Mouse (Mus musculus): ENCODE measurements around the gene Slc27a3. TPM values are rescaled to one million over a fixed set of nuclear protein-coding genes. Genes with fewer than 3 reads are reported as not detected.
"Not testable (repeated sequence)": the region's sequence is repeated elsewhere in the genome, so short reads cannot be mapped to it uniquely, and the experiment has no call there.

The Slc27a3 gene
- polyA plus RNA-seq, 1 experiment = 6.8 TPM

DNA sequence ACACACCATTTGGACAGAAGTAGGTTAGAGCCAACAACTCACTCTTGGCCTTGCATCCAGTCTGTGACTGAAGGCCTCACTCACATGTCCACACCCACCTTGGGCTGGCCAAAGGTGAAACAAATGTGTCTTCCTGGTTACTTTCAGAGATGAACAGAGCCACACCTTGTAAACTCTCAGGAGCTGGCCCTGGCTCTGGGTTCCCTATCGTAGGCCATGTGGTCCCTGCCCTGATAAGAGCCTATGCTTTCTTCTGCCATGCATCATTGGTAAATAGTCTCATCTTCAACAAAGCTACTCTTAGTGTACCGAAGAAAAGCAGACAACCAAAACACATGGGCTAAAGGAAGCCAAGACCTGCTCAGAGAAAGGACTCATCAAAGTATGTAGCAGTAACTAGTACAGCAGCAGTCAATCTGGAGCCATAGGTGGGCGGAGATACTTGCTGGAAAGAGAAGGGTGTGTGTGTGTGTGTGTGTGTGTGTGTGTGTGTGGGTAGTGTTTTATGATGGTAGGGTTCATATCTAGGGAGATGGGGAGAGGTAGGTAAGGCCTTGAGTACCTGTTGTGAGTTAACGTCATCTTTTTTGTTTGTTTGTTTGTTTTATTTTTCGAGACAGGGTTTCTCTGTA, 22.6 kb downstream of the Slc27a3 start:
- H3K4me1 ChIP-seq (ENCODE audit: control insufficient read depth, insufficient read depth, low read length) = 0 out of 2 replicates have a peak, but pooled peaks cover 2% of the 10 kb centered on the region
- H3K4me3 ChIP-seq (ENCODE audit: insufficient read depth, low read length) = no peak overlapping the region
- no peak overlapping the region for H3K27ac ChIP-seq (ENCODE audit: insufficient read depth, low read length)
- TF ChIP-seq POLR2A (IDR thresholded peaks at IDR 0.05; ENCODE audit: extremely low read depth, insufficient read depth, low read length) (no peak), CTCF (IDR thresholded peaks at IDR 0.05; ENCODE audit: extremely low read depth, insufficient read depth, low read length) (no peak)

GRCm38 (mm10) chr3:90362346-90362745, 27.4 kb downstream of the Slc27a3 start:
- Histone ChIP-seq H3K4me1 (ENCODE audit: control insufficient read depth, insufficient read depth, low read length) (no peaks in the 10 kb centered on the region), H3K4me3 (ENCODE audit: insufficient read depth, low read length) (no peak overlapping the region), H3K27ac (ENCODE audit: insufficient read depth, low read length) (no peak overlapping the region)
- no peak for TF ChIP-seq POLR2A (IDR thresholded peaks at IDR 0.05; ENCODE audit: extremely low read depth, insufficient read depth, low read length)
- TF ChIP-seq CTCF (IDR thresholded peaks at IDR 0.05; ENCODE audit: extremely low read depth, insufficient read depth, low read length) = no peak

- no peak for TF ChIP-seq CTCF (IDR thresholded peaks at IDR 0.05; ENCODE audit: extremely low read depth, insufficient read depth, low read length)
- no peak for TF ChIP-seq POLR2A (IDR thresholded peaks at IDR 0.05; ENCODE audit: extremely low read depth, insufficient read depth, low read length)
- Histone ChIP-seq H3K4me3 (ENCODE audit: insufficient read depth, low read length) (no peak overlapping the region), H3K4me1 (ENCODE audit: control insufficient read depth, insufficient read depth, low read length) (no peaks in the 10 kb centered on the region), H3K27ac (ENCODE audit: insufficient read depth, low read length) (no peak overlapping the region)
These were observed 28.3 kb downstream of the Slc27a3 start for GRCm38 (mm10) chr3:90361476-90361875.

DNA sequence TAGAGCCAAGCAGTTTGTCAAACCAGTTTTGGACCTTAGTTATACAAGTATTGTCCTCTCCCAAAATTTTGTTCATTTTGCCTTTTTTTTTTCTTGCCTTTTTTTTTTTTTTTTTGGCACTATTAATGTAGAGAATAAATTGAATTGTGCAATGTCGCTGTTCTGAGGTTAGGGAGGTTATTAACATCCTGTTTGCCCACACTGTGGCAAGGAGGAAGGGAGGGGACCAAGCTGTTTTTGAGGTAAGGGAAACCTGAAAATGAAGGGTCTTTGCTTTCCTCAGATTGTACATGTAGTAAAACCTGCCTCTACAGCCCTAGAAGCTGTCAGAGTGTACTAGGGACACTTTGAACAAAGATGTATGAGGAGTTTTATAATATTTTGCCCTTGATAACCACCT, 30.5 kb downstream of the Slc27a3 start:
- no peaks in the 10 kb centered on the region for H3K4me1 ChIP-seq (ENCODE audit: control insufficient read depth, insufficient read depth, low read length)
- no peak overlapping the region for H3K27ac ChIP-seq (ENCODE audit: insufficient read depth, low read length)
- no peak overlapping the region for H3K4me3 ChIP-seq (ENCODE audit: insufficient read depth, low read length)
- TF ChIP-seq POLR2A (IDR thresholded peaks at IDR 0.05; ENCODE audit: extremely low read depth, insufficient read depth, low read length) = no peak
- TF ChIP-seq CTCF (IDR thresholded peaks at IDR 0.05; ENCODE audit: extremely low read depth, insufficient read depth, low read length) = no peak

- Histone ChIP-seq H3K4me3 (ENCODE audit: insufficient read depth, low read length) (no peak overlapping the region), H3K27ac (ENCODE audit: insufficient read depth, low read length) (no peak overlapping the region), H3K4me1 (ENCODE audit: control insufficient read depth, insufficient read depth, low read length) (no peaks in the 10 kb centered on the region)
- TF ChIP-seq CTCF (IDR thresholded peaks at IDR 0.05; ENCODE audit: extremely low read depth, insufficient read depth, low read length) (no peak), POLR2A (IDR thresholded peaks at IDR 0.05; ENCODE audit: extremely low read depth, insufficient read depth, low read length) (no peak)
These were observed 31.8 kb downstream of the Slc27a3 start for GRCm38 (mm10) chr3:90357959-90358358.

GRCm38 (mm10) chr3:90347847-90348246, 41.9 kb downstream of the Slc27a3 start:
- H3K4me1 ChIP-seq (ENCODE audit: control insufficient read depth, insufficient read depth, low read length) = no peaks in the 10 kb centered on the region
- no peak overlapping the region for H3K27ac ChIP-seq (ENCODE audit: insufficient read depth, low read length)
- TF ChIP-seq CTCF (IDR thresholded peaks at IDR 0.05; ENCODE audit: extremely low read depth, insufficient read depth, low read length) (no peak), POLR2A (IDR thresholded peaks at IDR 0.05; ENCODE audit: extremely low read depth, insufficient read depth, low read length) (no peak)
- H3K4me3 ChIP-seq (ENCODE audit: insufficient read depth, low read length) = no peak overlapping the region

DNA sequence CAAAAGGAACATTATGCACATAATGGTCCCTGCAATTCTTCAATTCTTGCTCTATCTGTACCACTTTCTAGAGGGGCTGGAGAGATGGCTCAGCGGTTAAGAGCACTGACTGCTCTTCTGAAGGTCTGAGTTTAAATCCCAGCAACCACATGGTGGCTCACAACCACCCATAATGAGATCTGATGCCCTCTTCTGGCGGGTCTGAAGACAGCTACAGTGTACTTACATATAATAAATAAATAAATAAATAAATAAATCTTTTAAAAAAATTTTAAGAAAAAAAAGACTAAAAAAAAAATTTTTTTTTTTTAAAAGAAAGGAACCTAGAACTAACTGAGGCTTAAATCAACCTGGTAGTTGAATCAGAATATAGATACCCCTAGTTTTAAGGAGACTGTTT, 46.9 kb downstream of the Slc27a3 start:
- H3K4me3 ChIP-seq (ENCODE audit: insufficient read depth, low read length); H3K27ac ChIP-seq (ENCODE audit: insufficient read depth, low read length); H3K4me1 ChIP-seq (ENCODE audit: control insufficient read depth, insufficient read depth, low read length): not testable (repeated sequence)

DNA sequence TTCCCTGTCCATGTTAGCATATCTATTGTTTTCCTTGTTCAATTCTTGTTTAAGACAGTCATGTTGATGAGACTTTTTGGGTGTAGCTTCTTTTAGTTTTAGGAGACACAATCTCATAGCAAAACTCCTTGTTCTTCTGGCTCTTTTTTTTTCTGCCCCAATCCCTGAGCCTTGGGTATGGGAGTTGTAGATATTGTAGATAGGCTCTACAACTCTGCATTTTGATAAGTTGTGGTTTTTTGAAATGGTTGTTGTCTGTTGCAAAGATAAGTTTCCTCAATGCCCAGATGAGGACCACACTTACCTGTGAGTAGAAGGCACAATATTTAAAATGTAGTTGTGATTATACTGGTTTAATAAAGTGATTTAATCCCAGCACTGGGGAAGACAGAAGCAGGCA, 49.6 kb downstream of the Slc27a3 start:
- Histone ChIP-seq H3K4me3 (ENCODE audit: insufficient read depth, low read length) (no peak overlapping the region), H3K27ac (ENCODE audit: insufficient read depth, low read length) (no peak overlapping the region), H3K4me1 (ENCODE audit: control insufficient read depth, insufficient read depth, low read length) (no peaks in the 10 kb centered on the region)
- no peak for TF ChIP-seq CTCF (IDR thresholded peaks at IDR 0.05; ENCODE audit: extremely low read depth, insufficient read depth, low read length)
- TF ChIP-seq POLR2A (IDR thresholded peaks at IDR 0.05; ENCODE audit: extremely low read depth, insufficient read depth, low read length) = no peak

GRCm38 (mm10) chr3:90338190-90338589, 51.5 kb downstream of the Slc27a3 start:
- TF ChIP-seq CTCF (IDR thresholded peaks at IDR 0.05; ENCODE audit: extremely low read depth, insufficient read depth, low read length) (no peak), POLR2A (IDR thresholded peaks at IDR 0.05; ENCODE audit: extremely low read depth, insufficient read depth, low read length) (no peak)
- Histone ChIP-seq H3K27ac (ENCODE audit: insufficient read depth, low read length) (no peak overlapping the region), H3K4me3 (ENCODE audit: insufficient read depth, low read length) (no peak overlapping the region), H3K4me1 (ENCODE audit: control insufficient read depth, insufficient read depth, low read length) (no peaks in the 10 kb centered on the region)

DNA sequence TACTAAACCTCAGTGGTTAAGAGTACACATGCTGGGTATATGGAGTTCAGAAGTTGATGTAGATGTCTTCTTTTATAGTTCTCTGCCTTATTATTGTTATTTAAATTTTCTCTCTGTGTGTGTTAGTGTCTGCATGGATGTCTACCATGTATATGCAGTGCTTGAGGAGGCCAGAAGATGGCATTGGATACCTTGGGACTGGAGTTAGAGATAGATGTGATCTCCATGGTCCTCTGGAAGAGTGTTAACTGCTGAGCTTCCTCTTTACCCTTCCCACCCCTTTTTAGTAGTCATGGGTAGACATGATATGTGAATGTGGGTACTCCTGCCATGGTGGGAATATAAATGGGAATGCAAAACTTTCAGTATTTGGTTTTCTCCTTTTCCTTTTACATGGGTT, 54.2 kb downstream of the Slc27a3 start:
- no peak overlapping the region for H3K4me3 ChIP-seq (ENCODE audit: insufficient read depth, low read length)
- TF ChIP-seq CTCF (IDR thresholded peaks at IDR 0.05; ENCODE audit: extremely low read depth, insufficient read depth, low read length) = no peak
- no peak for TF ChIP-seq POLR2A (IDR thresholded peaks at IDR 0.05; ENCODE audit: extremely low read depth, insufficient read depth, low read length)
- no peak overlapping the region for H3K27ac ChIP-seq (ENCODE audit: insufficient read depth, low read length)
- no peaks in the 10 kb centered on the region for H3K4me1 ChIP-seq (ENCODE audit: control insufficient read depth, insufficient read depth, low read length)

Other genes with a start within 250 kb of the Slc27a3 start
- gene Rps27, start 176.3 kb downstream of the Slc27a3 start, polyA plus RNA-seq (2012; rRNA removed) = 1,605 and 1,617 TPM in 2 replicates
- gene Rab13, start 176.2 kb downstream of the Slc27a3 start, polyA plus RNA-seq (2012; rRNA removed) = 9.5 and 9.8 TPM in 2 replicates
- 59.2 and 61.0 TPM in 2 replicates for gene Jtb, start 158.3 kb downstream of the Slc27a3 start, polyA plus RNA-seq (2012; rRNA removed)
- 0.27 and 0.49 TPM in 2 replicates for gene Creb3l4, start 146.4 kb downstream of the Slc27a3 start, polyA plus RNA-seq (2012; rRNA removed)
- gene Slc39a1, start 141.8 kb downstream of the Slc27a3 start, polyA plus RNA-seq (2012; rRNA removed) = 32.4 and 34.5 TPM in 2 replicates
- gene Crtc2, start 135.8 kb downstream of the Slc27a3 start, polyA plus RNA-seq (2012; rRNA removed) = 45.7 and 48.8 TPM in 2 replicates
- gene Dennd4b, start 124.8 kb downstream of the Slc27a3 start, polyA plus RNA-seq (2012; rRNA removed) = 40.4 and 47.3 TPM in 2 replicates
- gene Gatad2b, start 96.8 kb downstream of the Slc27a3 start, polyA plus RNA-seq (2012; rRNA removed) = 33.2 and 35.4 TPM in 2 replicates
- gene Ints3, start 43.7 kb upstream of the Slc27a3 start, polyA plus RNA-seq (2012; rRNA removed) = 44.8 and 46.1 TPM in 2 replicates
- gene Npr1, start 75.9 kb upstream of the Slc27a3 start, polyA plus RNA-seq (2012; rRNA removed) = 3.3 and 4.7 TPM in 2 replicates
- gene Ilf2, start 86.2 kb upstream of the Slc27a3 start, polyA plus RNA-seq (2012; rRNA removed) = 78.7 and 79.5 TPM in 2 replicates
- gene Snapin, start 101.1 kb upstream of the Slc27a3 start, polyA plus RNA-seq (2012; rRNA removed) = 65.0 and 73.2 TPM in 2 replicates
- 126 and 131 TPM in 2 replicates for gene Chtop, start 119.6 kb upstream of the Slc27a3 start, polyA plus RNA-seq (2012; rRNA removed)
- gene S100a1, start 124.5 kb upstream of the Slc27a3 start, polyA plus RNA-seq (2012; rRNA removed) = 265 and 281 TPM in 2 replicates
- gene S100a13, start 124.5 kb upstream of the Slc27a3 start, polyA plus RNA-seq (2012; rRNA removed) = 74.0 and 74.6 TPM in 2 replicates
- gene S100a14, start 136.9 kb upstream of the Slc27a3 start, polyA plus RNA-seq (2012; rRNA removed) = not detected in 2 replicates
- 116 and 134 TPM in 2 replicates for gene S100a16, start 147.3 kb upstream of the Slc27a3 start, polyA plus RNA-seq (2012; rRNA removed)
- 1.9 and 2.0 TPM in 2 replicates for gene S100a3, start 170.6 kb upstream of the Slc27a3 start, polyA plus RNA-seq (2012; rRNA removed)
- not detected in 2 replicates for gene S100a2, start 200.3 kb upstream of the Slc27a3 start, polyA plus RNA-seq (2012; rRNA removed)
- gene Gm42674, start 212.0 kb upstream of the Slc27a3 start, polyA plus RNA-seq (2012; rRNA removed) = not detected in 2 replicates
- gene S100a4, start 213.8 kb upstream of the Slc27a3 start, polyA plus RNA-seq (2012; rRNA removed) = 10.9 and 13.4 TPM in 2 replicates
- gene S100a5, start 218.6 kb upstream of the Slc27a3 start, polyA plus RNA-seq (2012; rRNA removed) = not detected in 2 replicates
- gene S100a6, start 222.9 kb upstream of the Slc27a3 start, polyA plus RNA-seq (2012; rRNA removed) = 51.5 and 66.4 TPM in 2 replicates

Measured in cortical plate, adult 2 months (tissue).